Mouse (Mus musculus): ENCODE results near the gene Ucp2.

The Ucp2 gene

GRCm38 (mm10) chr7:100479823-100480164 lies 13.3 kb upstream of the Ucp2 start:
- 69% methylated on average over 15 of the region's 15 CpGs for WGBS

GRCm38 (mm10) chr7:100480175-100480574 lies 13.0 kb upstream of the Ucp2 start:
- WGBS: 90% methylated on average over 17 of the region's 17 CpGs

- WGBS: 83% methylated on average over 2 of the region's 2 CpGs
These were observed 11.1 kb upstream of the Ucp2 start for GRCm38 (mm10) chr7:100482046-100482445.

- whole genome bisulfite sequencing: 37% methylated on average over 5 of the region's 5 CpGs
These were observed 8.6 kb upstream of the Ucp2 start for GRCm38 (mm10) chr7:100484493-100484892.

DNA sequence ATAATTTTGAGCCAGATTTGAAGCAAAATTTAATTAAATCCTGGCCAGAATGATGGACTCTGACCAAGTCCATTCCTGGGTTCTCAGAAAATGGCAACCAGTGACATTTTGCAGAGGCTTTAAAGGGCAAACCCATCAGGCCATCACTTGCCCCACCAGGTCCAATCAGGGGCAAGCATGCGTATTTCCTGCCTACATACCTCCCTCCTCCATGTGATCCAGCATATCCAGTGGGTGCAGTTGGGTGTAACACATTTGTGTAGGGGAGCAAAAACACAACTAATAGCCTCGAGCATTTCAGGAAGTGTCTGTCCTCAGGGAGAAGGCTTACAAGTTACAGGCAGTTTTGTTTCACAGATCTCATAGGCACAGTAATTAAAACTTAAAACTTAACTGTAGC lies 5.8 kb upstream of the Ucp2 start:
- 75% methylated on average over 2 of the region's 2 CpGs for WGBS

- 45% methylated on average over 10 of the region's 10 CpGs for WGBS
These were observed 4.6 kb upstream of the Ucp2 start for GRCm38 (mm10) chr7:100488474-100489048.

- WGBS: 15% methylated on average over 35 of the region's 36 CpGs
These were observed 583 bp upstream of the Ucp2 start for GRCm38 (mm10) chr7:100492391-100493116.

GRCm38 (mm10) chr7:100493484-100494414 lies 612 bp downstream of the Ucp2 start:
- WGBS: 41% methylated on average over 19 of the region's 19 CpGs

DNA sequence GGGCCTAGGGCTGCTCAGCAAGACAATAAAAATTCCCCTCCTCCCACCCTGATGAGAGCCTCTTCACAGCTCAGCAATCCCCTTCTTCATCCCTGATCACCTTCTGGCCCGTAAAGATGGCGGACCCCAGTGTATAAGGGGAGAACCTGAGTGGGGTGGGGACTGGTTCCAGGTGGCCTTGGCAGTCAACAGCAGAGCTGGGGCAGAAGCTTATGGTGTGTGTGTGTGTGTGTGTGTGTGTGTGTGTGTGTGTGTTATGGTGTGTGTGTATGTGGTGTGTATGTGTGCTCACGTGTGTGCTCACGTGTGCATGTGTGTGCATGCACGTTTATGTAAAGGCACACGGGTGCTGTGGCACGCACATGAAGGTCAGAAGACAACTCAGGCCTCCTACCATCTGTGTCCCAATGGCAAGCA lies 1.3 kb downstream of the Ucp2 start:
- WGBS: 96% methylated on average over 7 of the region's 7 CpGs

DNA sequence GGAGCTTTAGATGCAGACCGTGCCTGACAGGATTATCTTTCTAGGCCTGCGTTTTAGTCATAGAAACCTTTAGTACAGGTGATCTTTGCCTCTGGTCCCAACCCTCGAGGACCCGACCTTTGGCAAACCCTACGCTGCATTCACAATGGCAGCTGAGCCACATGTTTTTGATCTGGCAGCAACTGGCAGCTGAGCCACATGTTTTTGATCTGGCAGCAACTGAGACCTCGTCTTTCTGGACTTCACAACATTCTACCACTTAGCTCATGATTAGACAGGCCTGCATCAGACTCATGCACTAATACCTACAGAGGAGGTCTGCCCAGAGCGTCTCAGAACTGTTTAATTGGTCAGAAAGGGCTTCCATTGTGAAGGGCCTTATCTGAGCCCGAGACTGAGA lies 1.9 kb downstream of the Ucp2 start:
- WGBS: 70% methylated on average over 8 of the region's 8 CpGs

DNA sequence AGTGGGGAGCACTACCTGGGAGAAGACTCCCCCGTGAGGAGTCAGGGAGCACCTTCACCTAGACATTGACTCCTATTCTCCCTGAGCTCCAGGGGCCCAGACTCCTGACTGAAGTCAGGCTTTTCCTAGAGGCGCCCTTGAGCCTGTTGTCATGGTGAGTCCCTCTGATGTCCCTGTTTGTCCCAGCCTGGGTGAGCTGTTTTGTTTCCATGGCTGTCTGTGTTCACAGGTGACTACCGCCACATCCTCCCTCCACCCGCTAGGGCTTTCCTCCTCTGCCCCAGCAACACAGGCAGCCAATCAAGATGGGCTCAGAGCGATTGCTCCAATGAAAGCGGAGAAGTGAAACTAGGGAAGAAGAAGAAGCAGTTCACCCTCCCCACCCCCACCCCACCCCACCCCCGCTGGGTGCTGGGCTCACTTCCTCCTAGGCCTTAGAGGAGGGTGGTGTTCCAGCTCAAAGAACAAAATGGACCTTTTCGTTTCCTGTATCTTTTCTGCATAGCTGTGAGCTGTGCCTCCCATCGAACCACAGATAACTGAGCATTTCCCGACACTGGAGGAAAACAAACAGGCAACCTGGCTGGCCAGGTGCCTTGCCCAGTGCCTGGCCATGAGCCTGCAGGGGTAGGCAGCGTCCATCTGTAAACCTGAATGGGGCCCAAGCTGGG lies 2.6 kb downstream of the Ucp2 start:
- 44% methylated on average over 11 of the region's 11 CpGs for WGBS

GRCm38 (mm10) chr7:100496371-100496770 lies 3.2 kb downstream of the Ucp2 start:
- WGBS: 74% methylated on average over 6 of the region's 6 CpGs

- WGBS: 97% methylated on average over 9 of the region's 9 CpGs
These were observed 3.7 kb downstream of the Ucp2 start for GRCm38 (mm10) chr7:100496791-100497190.

- WGBS: 85% methylated on average over 4 of the region's 4 CpGs
These were observed 4.3 kb downstream of the Ucp2 start for GRCm38 (mm10) chr7:100497402-100497801.

DNA sequence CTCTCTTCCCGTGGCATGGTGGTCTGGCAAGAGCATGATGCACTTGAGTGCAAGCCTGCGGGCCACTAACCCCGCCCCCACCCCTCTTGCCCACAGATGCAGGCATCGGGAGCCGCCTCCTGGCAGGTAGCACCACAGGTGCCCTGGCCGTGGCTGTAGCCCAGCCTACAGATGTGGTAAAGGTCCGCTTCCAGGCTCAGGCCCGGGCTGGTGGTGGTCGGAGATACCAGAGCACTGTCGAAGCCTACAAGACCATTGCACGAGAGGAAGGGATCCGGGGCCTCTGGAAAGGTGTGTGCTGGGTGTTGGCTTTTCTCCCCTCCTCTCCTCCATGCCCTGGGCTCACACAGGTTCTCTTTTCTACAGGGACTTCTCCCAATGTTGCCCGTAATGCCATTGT lies 4.8 kb downstream of the Ucp2 start:
- WGBS: 96% methylated on average over 13 of the region's 13 CpGs

DNA sequence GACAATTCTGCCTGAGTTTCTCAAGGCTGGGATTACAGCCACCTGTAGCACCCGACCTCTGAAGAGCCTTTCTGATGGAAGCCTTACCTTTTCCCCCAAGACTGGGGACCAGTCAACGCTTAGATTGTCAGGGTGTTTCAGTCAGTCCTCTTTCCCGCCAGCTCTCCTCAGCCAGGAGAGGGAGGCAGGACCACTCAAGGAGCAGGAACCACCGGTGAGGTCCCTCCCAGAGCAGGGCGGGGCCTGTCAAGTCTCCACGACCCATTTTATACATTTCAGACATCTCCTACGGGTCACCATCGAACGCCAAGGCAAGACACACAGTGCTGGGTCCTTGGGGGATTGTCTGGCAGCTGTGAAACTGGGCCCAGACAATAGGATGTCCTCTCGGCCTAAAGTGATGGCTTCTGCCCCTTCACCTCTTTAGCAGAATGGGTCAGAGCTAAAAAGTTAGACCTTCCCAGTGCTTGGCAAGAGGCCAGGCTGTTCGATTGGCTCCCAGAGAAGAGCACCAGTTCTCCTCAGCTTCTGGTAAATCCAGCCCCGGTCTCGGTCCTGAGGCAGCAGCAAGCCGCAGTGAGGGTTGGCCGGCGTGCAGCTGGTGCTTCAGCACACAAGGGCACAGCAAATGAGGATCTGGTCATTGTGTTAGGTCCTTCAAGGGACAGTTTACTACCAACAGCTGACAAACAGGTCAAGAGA lies 7.3 kb downstream of the Ucp2 start:
- WGBS: 82% methylated on average over 16 of the region's 16 CpGs

GRCm38 (mm10) chr7:100501027-100501843 lies 8.1 kb downstream of the Ucp2 start:
- WGBS: 76% methylated on average over 6 of the region's 6 CpGs

DNA sequence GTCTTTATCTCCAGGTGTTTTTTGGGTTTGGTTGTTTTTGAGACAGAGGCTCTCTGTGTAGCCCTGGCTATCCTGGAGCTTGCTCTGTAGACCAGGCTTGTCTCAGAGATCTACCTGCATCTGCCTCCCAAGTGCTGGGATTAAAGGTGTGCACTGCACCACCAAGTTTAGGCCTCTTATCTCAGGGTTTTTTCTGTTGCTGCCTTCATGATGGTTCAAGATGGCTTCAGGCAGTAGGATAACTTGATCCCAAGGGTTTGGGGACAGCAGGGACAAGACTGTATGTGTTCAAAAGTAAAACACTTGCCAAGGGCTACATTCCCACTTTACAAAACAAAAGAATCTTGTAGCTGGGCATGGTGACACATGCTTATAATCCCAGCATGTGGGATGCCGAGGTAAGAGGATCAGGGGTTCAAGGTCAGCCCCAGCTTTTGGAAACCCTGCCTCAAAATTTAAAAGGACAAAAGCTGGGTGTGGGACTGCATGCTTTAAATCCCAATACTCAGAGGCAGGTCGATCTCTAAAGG lies 8.8 kb downstream of the Ucp2 start:
- WGBS: 64% methylated on average over 2 of the region's 2 CpGs

GRCm38 (mm10) chr7:100502374-100502922 lies 9.3 kb downstream of the Ucp2 start:
- 81% methylated on average over 7 of the region's 7 CpGs for WGBS

- WGBS: 79% methylated on average over 5 of the region's 5 CpGs
These were observed 9.9 kb downstream of the Ucp2 start for GRCm38 (mm10) chr7:100503076-100503475.
